Mouse (Mus musculus): ENCODE data around the gene Spryd4.
"Not testable (repeated sequence)": the region's sequence is repeated elsewhere in the genome, so short reads cannot be mapped to it uniquely, and the experiment has no call there.

GRCm38 (mm10) chr10:128165726-128166125, 45.9 kb downstream of the Spryd4 start:
- not testable (repeated sequence) for TF ChIP-seq CTCF, EP300 (IDR thresholded peaks at IDR 0.05)

Data from lung, postnatal 0 days (tissue).